Mouse (Mus musculus): ENCODE results near the gene Wdr26. TPM values are rescaled to one million over a fixed set of nuclear protein-coding genes. Genes with fewer than 3 reads are reported as not detected.

The Wdr26 gene
- polyA plus RNA-seq, 1 experiment from 2014 or later: 48.8 TPM

DNA sequence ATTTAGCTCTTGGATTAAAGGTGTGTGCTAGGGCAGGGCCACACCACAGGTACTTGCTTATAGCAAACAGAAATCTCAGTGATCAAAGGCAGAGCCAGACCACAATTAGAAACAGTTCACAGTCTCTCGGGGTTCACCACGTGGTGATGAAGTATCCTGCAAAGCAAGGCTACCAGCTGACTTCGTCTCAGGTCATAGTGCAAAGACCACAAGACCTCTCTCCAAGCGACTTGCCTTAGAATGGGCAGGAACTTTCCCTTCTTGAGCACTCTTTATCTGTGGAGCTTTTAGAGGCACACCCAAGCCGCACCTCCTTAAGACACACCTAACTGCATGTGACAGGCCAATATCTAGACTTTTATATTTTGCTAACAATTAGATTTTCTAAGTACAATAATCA is 63.3 kb downstream of the Wdr26 start:
- Histone ChIP-seq H3K9me3 (no peaks in the 10 kb centered on the region), H3K9ac (no peak overlapping the region), H3K36me3 (replicated peaks) (no peaks in the 10 kb centered on the region), H3K27ac (peak overlapping the region; percentile 6; the same call in 1 of the 2 replicates), H3K4me3 (replicated peaks) (no peak overlapping the region), H3K4me1 (peaks cover 40% of the 10 kb centered on the region), H3K27me3 (no peaks in the 10 kb centered on the region), H3K4me2 (no peak overlapping the region)
- 68% methylated on average over 5 of the region's 5 CpGs for WGBS
- ATAC-seq (ENCODE audit: low FRiP score): no peak

DNA sequence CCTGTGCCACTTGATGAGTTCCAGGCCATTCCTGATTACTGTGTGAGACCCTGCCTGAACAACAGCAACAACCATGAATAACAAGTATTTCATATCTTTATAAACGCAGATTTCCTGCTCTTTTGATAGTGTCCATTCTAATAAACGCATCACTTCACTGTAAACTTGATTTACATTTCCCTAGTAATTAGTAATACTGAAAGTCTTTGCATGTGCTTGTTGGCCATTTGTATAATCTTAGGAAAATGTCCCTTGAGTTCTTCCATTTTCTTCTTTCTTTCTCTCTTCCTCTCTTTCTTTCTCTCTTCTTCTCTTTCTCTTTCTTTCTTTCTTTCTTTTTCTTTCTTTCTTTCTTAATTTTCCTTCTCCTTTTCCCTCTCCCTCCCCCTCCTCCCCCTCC is 65.6 kb downstream of the Wdr26 start:
- peaks cover 36% of the 10 kb centered on the region for H3K4me1 ChIP-seq
- no peak overlapping the region for H3K9ac ChIP-seq
- no peaks in the 10 kb centered on the region for H3K9me3 ChIP-seq
- 86% methylated on average over 2 of the region's 2 CpGs for WGBS
- no peak overlapping the region for H3K4me3 ChIP-seq (replicated peaks)
- H3K27ac ChIP-seq: no peak overlapping the region
- H3K36me3 ChIP-seq (replicated peaks): peaks cover 7% of the 10 kb centered on the region; the same call in 1 of the 2 replicates
- H3K4me2 ChIP-seq: no peak overlapping the region
- ATAC-seq (ENCODE audit: low FRiP score): no peak
- no peaks in the 10 kb centered on the region for H3K27me3 ChIP-seq

DNA sequence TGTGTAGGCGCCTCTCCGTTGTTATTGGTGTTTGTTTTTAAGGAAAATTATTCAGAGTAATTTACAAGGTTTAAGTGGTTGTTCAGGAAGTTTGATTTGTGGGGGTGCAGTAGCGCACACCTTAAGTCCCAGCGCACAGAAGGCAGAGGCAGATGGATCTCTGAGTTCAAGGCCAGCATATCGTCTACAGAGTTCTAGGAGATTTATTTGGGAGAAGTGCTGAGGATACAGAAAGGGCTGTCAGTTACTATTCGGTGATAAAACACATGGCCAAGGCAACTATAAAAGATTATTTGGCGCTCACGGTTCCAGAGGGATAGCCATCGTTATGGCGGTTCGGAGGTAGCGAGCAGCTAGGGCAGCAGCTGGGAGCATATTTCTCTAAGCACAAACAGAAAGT is 66.8 kb downstream of the Wdr26 start:
- peak overlapping the region; percentile 72 for H3K4me2 ChIP-seq
- H3K4me3 ChIP-seq (replicated peaks): peak overlapping the region; percentile 77
- H3K4me1 ChIP-seq: peaks cover 32% of the 10 kb centered on the region
- WGBS: 12% methylated on average over 12 of the region's 12 CpGs
- ATAC-seq (ENCODE audit: low FRiP score): no peak
- peaks cover 19% of the 10 kb centered on the region for H3K36me3 ChIP-seq (replicated peaks)
- peak overlapping the region; percentile 63 for H3K9ac ChIP-seq
- H3K27me3 ChIP-seq: no peaks in the 10 kb centered on the region
- H3K27ac ChIP-seq: peak overlapping the region; percentile 88; the same call in 1 of the 2 replicates
- no peaks in the 10 kb centered on the region for H3K9me3 ChIP-seq

DNA sequence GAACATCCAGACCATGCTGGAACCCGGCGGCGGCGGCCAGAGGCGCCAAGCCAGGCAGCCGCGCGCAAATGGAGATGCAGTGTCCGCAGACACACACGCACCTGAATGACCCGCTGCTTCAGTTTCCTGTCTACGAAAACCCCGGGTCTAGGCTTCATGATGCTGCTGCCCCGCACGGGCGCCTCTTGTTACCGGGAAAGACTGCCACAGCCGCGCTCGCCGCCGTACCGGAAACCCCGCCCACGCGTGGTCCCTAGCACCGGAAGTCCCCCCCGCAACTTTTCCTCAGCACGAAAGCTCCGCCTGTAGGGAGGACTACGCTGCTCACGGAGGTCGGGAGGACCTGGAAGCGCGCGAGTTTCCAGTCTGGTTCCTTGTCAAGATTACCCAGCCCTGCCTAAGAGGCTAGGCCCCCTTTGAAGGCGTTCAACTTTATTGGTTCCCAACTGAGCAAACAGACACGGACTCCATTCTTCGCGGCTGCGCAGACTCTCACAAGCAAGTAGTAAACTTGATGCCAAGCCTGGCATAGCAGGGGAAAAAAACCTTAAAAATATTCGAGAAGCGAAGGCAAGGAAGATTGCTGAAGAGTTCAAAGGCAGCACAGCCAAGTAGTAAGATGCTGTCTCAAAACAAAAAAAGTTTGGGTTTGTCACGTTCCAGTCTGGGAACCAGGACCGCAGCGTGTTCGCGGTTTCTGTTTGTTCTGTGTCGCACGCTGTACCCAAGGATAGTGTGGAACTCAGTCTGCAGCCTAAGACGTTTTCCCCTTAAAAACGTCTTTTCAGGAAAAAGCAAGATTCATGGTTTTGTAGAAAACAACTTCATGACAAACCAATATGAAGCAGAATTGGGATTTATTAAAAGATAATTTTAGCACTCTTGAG is 67.6 kb downstream of the Wdr26 start, which contains the start of the genes Nvl and Cnih4:
Gene Nvl (minus strand): TSS at position 255 of the 887 bp plus-strand sequence.
Gene Cnih4 (plus strand): TSS at position 744 of the 887 bp plus-strand sequence.
- under 1% methylated on average over 52 of the region's 52 CpGs for WGBS

DNA sequence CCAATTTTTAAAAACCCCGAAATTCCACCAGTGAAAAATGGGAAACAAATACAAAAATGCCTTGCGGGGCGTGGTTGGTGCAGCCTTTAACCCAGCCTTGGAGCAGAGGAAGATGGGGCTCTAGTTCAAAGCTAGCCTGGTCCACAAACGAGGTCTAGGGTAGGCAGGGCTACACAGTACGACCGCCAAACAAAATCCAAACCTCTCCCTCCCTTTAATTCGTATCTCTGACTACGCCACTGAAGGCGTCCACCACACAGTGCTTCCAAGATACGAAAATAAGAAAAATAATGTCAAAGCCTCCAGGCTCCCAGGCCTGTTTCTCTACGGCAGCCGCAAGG is 68.2 kb downstream of the Wdr26 start:
- peak overlapping the region; percentile 70 for H3K9ac ChIP-seq
- H3K4me2 ChIP-seq: peak overlapping the region; percentile 72
- WGBS: under 1% methylated on average over 12 of the region's 12 CpGs
- H3K27ac ChIP-seq: peak overlapping the region; percentile 68; the same call in 1 of the 2 replicates
- H3K27me3 ChIP-seq: no peaks in the 10 kb centered on the region
- peak; percentile 30; the same call in 1 of the 2 replicates for ATAC-seq (ENCODE audit: low FRiP score)
- H3K36me3 ChIP-seq (replicated peaks): peaks cover 33% of the 10 kb centered on the region
- peak overlapping the region; percentile 77 for H3K4me3 ChIP-seq (replicated peaks)
- H3K4me1 ChIP-seq: peaks cover 32% of the 10 kb centered on the region
- no peaks in the 10 kb centered on the region for H3K9me3 ChIP-seq

More for the DNA sequence above, 67.6 kb downstream of the Wdr26 start, which contains the start of the genes Nvl and Cnih4:
- Histone ChIP-seq H3K4me1 (peaks cover 32% of the 10 kb centered on the region), H3K4me3 (replicated peaks) (peak within 1 kb of the TSS; percentile 77), H3K27ac (peak within 1 kb of the TSS; percentile 88), H3K4me2 (peak within 1 kb of the TSS; percentile 72), H3K36me3 (replicated peaks) (peaks cover 27% of the 10 kb centered on the region), H3K27me3 (no peaks in the 10 kb centered on the region), H3K9ac (peak within 1 kb of the TSS; percentile 70), H3K9me3 (no peaks in the 10 kb centered on the region)
- ATAC-seq (ENCODE audit: low FRiP score): peak; percentile 99

DNA sequence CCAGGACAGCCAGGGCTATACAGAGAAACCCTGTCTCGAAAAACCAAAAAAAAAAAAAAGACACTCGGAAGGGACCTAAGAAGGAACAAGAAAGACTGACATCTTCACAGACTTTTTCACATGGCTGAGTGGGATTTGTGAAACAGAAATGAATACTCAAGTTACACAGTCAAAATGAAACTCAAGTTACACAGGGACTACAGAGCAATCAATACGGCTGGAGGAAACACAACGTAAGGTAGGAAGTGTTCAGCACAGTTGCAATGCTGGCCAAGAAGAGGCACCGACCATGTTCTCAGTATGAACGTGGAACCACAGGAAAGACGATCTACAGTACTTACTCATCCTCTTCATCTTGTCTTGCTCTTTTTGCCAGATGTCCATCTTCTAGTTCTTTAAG is 73.1 kb downstream of the Wdr26 start:
- no peak overlapping the region for H3K27ac ChIP-seq
- no peak overlapping the region for H3K4me3 ChIP-seq (replicated peaks)
- no peak overlapping the region for H3K4me2 ChIP-seq
- ATAC-seq (ENCODE audit: low FRiP score): no peak
- H3K4me1 ChIP-seq: peaks cover 12% of the 10 kb centered on the region
- H3K9ac ChIP-seq: no peak overlapping the region
- H3K27me3 ChIP-seq: no peaks in the 10 kb centered on the region
- 93% methylated on average over 7 of the region's 7 CpGs for WGBS
- H3K36me3 ChIP-seq (replicated peaks): peaks cover 72% of the 10 kb centered on the region
- H3K9me3 ChIP-seq: no peaks in the 10 kb centered on the region

DNA sequence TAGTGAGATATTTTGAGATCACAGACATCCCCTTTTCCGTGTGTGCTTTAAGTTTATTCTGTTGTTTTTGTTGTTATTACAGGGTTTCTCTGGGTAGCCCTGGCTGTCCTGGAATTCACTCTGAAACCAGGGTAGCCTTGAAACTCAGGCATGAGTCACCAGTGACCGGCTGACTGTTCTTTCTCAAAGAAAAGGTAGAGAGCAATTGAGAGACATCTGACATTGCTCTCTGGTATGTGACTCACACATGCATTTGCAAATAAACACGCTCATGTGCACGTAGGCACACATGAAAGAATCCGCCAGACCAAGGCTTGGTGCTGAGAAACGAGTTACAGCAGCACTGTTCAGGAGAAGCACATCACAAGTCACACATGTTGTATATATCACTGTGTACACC is 79.9 kb downstream of the Wdr26 start:
- peaks cover 82% of the 10 kb centered on the region for H3K36me3 ChIP-seq (replicated peaks)

DNA sequence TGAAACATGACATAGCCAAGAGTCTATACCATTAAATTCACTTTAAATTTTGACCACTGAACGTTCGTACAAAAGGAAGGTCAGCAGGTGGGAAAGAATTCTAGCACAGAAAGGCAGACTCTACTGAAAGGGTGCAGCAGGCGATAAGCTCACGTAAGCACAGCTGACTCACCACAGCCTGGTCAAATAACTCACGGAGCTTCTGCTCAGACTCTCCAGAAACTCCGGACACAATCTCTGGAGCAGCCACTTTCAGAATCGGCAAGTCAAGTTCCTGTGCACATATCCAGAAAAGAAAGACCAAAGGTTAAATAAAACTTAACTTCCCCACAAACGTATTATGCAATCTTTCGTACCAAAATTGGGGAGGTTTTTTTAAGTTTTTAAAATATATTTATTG is 85.0 kb downstream of the Wdr26 start:
- H3K4me1 ChIP-seq: no peaks in the 10 kb centered on the region
- no peak overlapping the region for H3K27ac ChIP-seq
- 94% methylated on average over 9 of the region's 9 CpGs for WGBS
- no peak overlapping the region for H3K4me3 ChIP-seq (replicated peaks)
- H3K9ac ChIP-seq: no peak overlapping the region
- no peak for ATAC-seq (ENCODE audit: low FRiP score)
- peaks cover 81% of the 10 kb centered on the region for H3K36me3 ChIP-seq (replicated peaks)
- H3K4me2 ChIP-seq: no peak overlapping the region
- H3K27me3 ChIP-seq: no peaks in the 10 kb centered on the region
- H3K9me3 ChIP-seq: no peaks in the 10 kb centered on the region

More for the DNA sequence above, 79.9 kb downstream of the Wdr26 start:
- no peak overlapping the region for H3K4me3 ChIP-seq (replicated peaks)
- H3K27me3 ChIP-seq: no peaks in the 10 kb centered on the region
- H3K27ac ChIP-seq: no peak overlapping the region
- H3K9ac ChIP-seq: no peak overlapping the region
- ATAC-seq (ENCODE audit: low FRiP score): no peak
- no peak overlapping the region for H3K4me2 ChIP-seq
- no peaks in the 10 kb centered on the region for H3K9me3 ChIP-seq
- H3K4me1 ChIP-seq: no peaks in the 10 kb centered on the region
- 90% methylated on average over 6 of the region's 6 CpGs for WGBS

DNA sequence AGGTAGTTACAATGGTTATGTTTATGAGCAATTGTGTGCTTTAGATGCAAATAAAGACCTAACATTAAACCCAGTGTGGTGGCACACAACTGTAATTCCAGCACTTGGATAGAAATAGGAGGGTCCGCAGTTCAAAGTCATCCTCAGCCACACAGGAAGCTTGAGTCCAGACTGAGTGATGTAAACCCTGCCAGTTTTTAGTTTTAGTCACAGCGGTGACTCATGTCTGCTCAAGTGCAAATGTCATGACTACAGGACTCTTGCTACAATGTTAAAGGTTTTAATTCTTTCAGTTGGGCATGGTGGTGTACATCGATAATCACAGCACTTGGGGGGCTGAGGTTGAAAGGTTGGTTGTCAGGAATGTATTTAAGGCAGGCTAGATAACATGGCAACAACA is 85.9 kb downstream of the Wdr26 start:
- Histone ChIP-seq H3K9me3 (no peaks in the 10 kb centered on the region), H3K27me3 (no peaks in the 10 kb centered on the region), H3K27ac (no peak overlapping the region), H3K9ac (no peak overlapping the region), H3K36me3 (replicated peaks) (peaks cover 85% of the 10 kb centered on the region), H3K4me3 (replicated peaks) (no peak overlapping the region), H3K4me1 (no peaks in the 10 kb centered on the region), H3K4me2 (no peak overlapping the region)
- 97% methylated on average over 3 of the region's 3 CpGs for WGBS
- no peak for ATAC-seq (ENCODE audit: low FRiP score)

DNA sequence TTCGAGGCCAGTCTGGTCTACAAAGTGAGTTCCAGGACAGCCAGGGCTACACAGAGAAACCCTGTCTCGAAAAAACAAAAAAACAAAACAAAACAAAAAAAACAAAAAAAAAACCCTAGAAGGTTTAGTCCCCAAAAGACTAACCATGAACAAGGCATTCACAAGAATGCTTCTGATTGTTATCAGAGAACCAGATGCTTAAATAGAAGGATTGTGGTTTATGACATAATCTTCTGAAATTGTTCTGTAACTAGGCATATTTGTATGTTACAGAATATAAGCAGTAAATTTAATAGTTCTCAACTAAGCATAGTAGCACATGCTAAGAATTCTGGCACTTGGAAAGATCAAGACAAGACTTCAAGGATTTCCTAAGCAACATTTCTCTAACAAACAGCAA is 87.7 kb downstream of the Wdr26 start:
- no peaks in the 10 kb centered on the region for H3K27me3 ChIP-seq
- WGBS: 86% methylated on average over 2 of the region's 2 CpGs
- H3K27ac ChIP-seq: no peak overlapping the region
- H3K9ac ChIP-seq: no peak overlapping the region
- no peak overlapping the region for H3K4me3 ChIP-seq (replicated peaks)
- no peak for ATAC-seq (ENCODE audit: low FRiP score)
- H3K9me3 ChIP-seq: no peaks in the 10 kb centered on the region
- peaks cover 82% of the 10 kb centered on the region for H3K36me3 ChIP-seq (replicated peaks)
- no peaks in the 10 kb centered on the region for H3K4me1 ChIP-seq
- H3K4me2 ChIP-seq: no peak overlapping the region
